Mouse (Mus musculus): ENCODE data around the gene Focad. TPM values are rescaled to one million over a fixed set of nuclear protein-coding genes. Genes with fewer than 3 reads are reported as not detected.

Focad gene
- polyA plus RNA-seq, 1 experiment, result 7.7 TPM

DNA sequence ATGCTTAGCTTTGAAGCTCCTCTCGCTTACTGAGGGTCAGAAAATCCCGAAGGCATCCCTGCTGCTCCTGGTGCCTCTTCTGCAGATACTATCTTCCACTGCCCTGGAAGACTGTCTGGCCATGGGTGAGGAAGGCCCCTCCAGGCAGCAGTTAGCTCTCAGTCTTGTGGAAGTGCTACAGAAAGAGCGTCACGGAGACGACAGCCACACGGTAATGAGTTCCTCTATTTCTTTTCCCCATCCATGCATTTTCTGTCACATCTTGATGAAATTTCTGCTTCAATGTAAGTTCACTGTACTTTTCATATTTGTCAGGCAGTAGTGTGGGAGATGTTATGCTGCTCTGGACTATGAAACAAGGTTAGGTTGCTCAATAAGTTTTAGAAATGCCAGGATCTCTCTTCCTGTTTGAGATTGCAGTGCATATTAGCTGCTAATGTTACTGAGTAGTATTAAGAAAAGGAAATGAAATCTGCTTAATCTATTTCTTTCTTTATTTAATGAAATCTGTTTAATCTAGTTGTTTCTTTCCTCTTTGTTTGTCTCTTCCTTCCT, 91.5 kb downstream of the Focad start:
- TF ChIP-seq POLR2A (IDR thresholded peaks at IDR 0.05; ENCODE audit: borderline replicate concordance, control insufficient read depth, low read depth, low read length) (no peak), CTCF (IDR thresholded peaks at IDR 0.05; ENCODE audit: control insufficient read depth, insufficient read depth, low read length) (no peak)
- Histone ChIP-seq H3K4me3 (replicated peaks; ENCODE audit: control insufficient read depth, low read depth, low read length) (no peak overlapping the region), H3K27ac (ENCODE audit: control insufficient read depth, insufficient read depth, low read depth, low read length, poor library complexity) (no peak overlapping the region), H3K4me1 (ENCODE audit: control insufficient read depth, insufficient read depth, low read length) (no peaks in the 10 kb centered on the region)
- 74% methylated on average over 6 of the region's 6 CpGs for WGBS

DNA sequence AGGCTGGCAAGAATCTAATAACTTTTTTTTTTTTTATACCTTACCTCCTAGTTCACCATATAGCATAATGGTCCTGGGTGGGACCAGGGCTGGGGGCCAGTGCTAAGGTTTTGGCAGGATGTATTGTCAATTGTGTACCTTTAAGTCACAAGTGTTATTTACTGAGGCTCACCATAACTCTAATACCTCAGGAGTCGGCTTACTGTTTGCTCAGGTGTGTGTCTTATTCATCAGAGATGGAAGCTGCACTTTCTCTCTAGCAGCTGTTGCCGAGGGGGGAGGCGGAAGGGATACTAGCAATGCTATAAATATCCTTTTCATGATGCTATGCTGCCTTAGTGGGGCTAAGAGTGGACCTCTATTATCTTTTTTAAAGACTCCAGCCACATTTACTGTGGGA, 93.2 kb downstream of the Focad start:
- Histone ChIP-seq H3K4me3 (replicated peaks; ENCODE audit: control insufficient read depth, low read depth, low read length) (no peak overlapping the region), H3K27ac (ENCODE audit: control insufficient read depth, insufficient read depth, low read depth, low read length, poor library complexity) (no peak overlapping the region), H3K4me1 (ENCODE audit: control insufficient read depth, insufficient read depth, low read length) (no peaks in the 10 kb centered on the region)
- TF ChIP-seq CTCF (IDR thresholded peaks at IDR 0.05; ENCODE audit: control insufficient read depth, insufficient read depth, low read length), result no peak
- no peak for TF ChIP-seq POLR2A (IDR thresholded peaks at IDR 0.05; ENCODE audit: borderline replicate concordance, control insufficient read depth, low read depth, low read length)
- 83% methylated on average over 3 of the region's 3 CpGs for WGBS

DNA sequence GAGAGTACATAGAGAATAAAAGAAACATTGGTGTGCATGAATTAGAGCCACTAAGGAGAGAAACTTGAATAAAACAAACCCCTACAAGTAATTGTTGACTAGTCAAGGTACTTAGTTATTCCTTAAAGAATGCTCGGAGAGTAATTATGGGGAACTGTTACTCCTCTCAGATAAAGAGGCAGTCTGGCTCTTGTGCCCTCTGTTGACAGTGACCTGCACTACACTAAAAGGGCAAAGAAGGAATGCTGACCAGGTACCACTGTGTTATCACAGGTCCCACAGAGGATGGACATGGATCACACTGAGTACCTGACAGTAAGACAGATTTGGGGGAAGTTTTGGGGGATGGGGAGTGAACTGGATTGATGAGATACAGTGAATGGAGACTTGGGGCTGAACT, 95.1 kb downstream of the Focad start:
- WGBS, result 74% methylated on average over 1 of the region's 1 CpGs
- H3K4me1 ChIP-seq (ENCODE audit: control insufficient read depth, insufficient read depth, low read length), result no peaks in the 10 kb centered on the region

DNA sequence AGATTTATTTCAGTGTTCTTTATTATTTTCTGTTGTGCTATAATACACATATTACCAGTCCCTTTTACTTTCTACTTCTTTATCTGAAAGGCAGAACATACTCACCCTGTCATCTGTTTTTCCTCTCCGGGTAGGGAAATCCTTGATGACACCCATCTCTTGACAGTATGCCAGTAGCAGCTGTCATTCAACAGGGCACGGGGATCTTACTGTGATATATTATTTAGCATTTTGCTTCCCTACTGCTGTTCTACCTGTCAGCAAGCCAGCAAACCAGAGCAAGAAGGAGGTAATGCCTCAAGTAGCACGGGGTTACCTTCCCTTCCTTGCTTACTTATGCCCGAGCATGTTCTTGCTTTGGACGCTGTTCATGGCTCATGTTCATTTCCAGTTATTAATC, 99.8 kb downstream of the Focad start:
- Histone ChIP-seq H3K27ac (ENCODE audit: control insufficient read depth, insufficient read depth, low read depth, low read length, poor library complexity) (no peak overlapping the region), H3K4me3 (replicated peaks; ENCODE audit: control insufficient read depth, low read depth, low read length) (no peak overlapping the region), H3K4me1 (ENCODE audit: control insufficient read depth, insufficient read depth, low read length) (no peaks in the 10 kb centered on the region)
- WGBS, result 79% methylated on average over 5 of the region's 5 CpGs
- no peak for TF ChIP-seq CTCF (IDR thresholded peaks at IDR 0.05; ENCODE audit: control insufficient read depth, insufficient read depth, low read length)
- TF ChIP-seq POLR2A (IDR thresholded peaks at IDR 0.05; ENCODE audit: borderline replicate concordance, control insufficient read depth, low read depth, low read length), result no peak

More for the DNA sequence above, 95.1 kb downstream of the Focad start:
- Histone ChIP-seq H3K4me3 (replicated peaks; ENCODE audit: control insufficient read depth, low read depth, low read length) (no peak overlapping the region), H3K27ac (ENCODE audit: control insufficient read depth, insufficient read depth, low read depth, low read length, poor library complexity) (no peak overlapping the region)
- TF ChIP-seq POLR2A (IDR thresholded peaks at IDR 0.05; ENCODE audit: borderline replicate concordance, control insufficient read depth, low read depth, low read length) (no peak), CTCF (IDR thresholded peaks at IDR 0.05; ENCODE audit: control insufficient read depth, insufficient read depth, low read length) (0 out of 2 replicates have a peak, but pooled peaks have one; percentile 3)

DNA sequence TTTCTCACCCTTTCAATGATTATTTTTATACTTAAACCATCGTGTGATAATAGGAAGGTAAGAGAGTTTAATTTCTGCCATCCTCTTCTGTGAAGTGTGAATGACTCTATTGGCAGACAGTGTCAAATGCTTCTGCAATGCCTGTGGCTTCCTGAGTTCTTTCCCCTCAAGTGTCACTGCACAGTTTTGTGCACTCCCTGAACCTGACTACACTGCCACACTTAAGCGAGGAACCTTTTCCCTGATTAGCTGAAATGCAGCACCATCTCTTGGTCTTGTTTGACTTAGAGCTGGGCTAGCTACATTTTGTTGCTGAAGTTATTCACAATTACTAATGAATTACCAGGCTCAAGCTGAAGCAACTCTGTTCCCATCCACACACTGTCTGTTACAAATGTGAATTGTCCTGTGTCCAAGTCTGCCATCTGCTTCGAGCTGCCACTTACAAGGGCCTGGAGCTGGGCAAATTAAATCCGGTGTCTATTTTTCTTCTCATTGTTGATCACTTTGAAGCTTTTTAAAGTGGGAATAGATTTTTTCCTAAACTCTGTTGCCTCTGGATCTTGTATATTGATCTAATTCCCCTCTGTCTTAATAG, 101.6 kb downstream of the Focad start:
- H3K27ac ChIP-seq (ENCODE audit: control insufficient read depth, insufficient read depth, low read depth, low read length, poor library complexity), result no peak overlapping the region
- no peaks in the 10 kb centered on the region for H3K4me1 ChIP-seq (ENCODE audit: control insufficient read depth, insufficient read depth, low read length)
- no peak overlapping the region for H3K4me3 ChIP-seq (replicated peaks; ENCODE audit: control insufficient read depth, low read depth, low read length)
- WGBS, result 79% methylated on average over 4 of the region's 4 CpGs
- no peak for TF ChIP-seq POLR2A (IDR thresholded peaks at IDR 0.05; ENCODE audit: borderline replicate concordance, control insufficient read depth, low read depth, low read length)

DNA sequence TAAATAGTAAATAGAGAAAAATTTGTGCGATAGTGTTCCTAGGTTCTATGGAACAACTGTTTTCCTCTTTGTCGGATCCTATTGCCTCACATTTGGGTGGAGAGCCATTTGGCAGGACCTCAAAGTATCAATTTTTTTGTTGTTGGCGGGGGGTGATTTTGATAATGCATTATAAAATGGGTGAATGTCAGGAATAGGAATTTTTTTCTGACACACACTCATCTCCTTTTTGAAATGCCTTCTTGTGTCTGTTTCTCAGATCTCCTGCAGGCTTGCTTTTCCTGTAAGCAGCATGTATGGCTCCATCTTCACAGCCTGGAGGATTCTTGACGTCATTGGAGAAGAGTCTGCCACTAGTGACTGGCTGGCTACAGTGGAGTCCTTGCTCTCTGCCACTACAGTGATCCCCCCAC, 102.1 kb downstream of the Focad start:
- Histone ChIP-seq H3K4me1 (ENCODE audit: control insufficient read depth, insufficient read depth, low read length) (no peaks in the 10 kb centered on the region), H3K4me3 (replicated peaks; ENCODE audit: control insufficient read depth, low read depth, low read length) (no peak overlapping the region), H3K27ac (ENCODE audit: control insufficient read depth, insufficient read depth, low read depth, low read length, poor library complexity) (no peak overlapping the region)
- TF ChIP-seq CTCF (IDR thresholded peaks at IDR 0.05; ENCODE audit: control insufficient read depth, insufficient read depth, low read length) (no peak), POLR2A (IDR thresholded peaks at IDR 0.05; ENCODE audit: borderline replicate concordance, control insufficient read depth, low read depth, low read length) (no peak)
- WGBS, result 84% methylated on average over 4 of the region's 4 CpGs

DNA sequence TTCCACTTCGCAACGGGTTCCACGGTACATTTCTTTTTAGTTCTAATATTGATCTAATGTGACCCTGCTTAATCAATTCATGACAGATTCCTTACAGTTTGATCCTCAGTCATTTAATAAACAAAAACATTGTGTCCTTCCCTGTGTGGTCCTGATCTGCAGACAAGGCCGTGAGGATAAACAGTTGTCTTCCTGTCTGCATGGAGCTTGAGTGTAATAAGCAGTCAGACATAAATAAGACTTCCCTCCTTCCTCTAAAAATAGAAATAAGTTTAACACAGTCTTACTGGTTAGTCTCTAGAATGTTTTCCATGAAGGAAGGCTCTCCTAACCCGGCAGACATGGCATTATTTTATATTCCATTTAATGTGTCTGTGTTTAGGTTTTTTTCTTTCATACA, 102.8 kb downstream of the Focad start:
- WGBS, result 84% methylated on average over 5 of the region's 5 CpGs
- Histone ChIP-seq H3K4me1 (ENCODE audit: control insufficient read depth, insufficient read depth, low read length) (no peaks in the 10 kb centered on the region), H3K27ac (ENCODE audit: control insufficient read depth, insufficient read depth, low read depth, low read length, poor library complexity) (no peak overlapping the region), H3K4me3 (replicated peaks; ENCODE audit: control insufficient read depth, low read depth, low read length) (no peak overlapping the region)
- TF ChIP-seq CTCF (IDR thresholded peaks at IDR 0.05; ENCODE audit: control insufficient read depth, insufficient read depth, low read length) (no peak), POLR2A (IDR thresholded peaks at IDR 0.05; ENCODE audit: borderline replicate concordance, control insufficient read depth, low read depth, low read length) (no peak)

DNA sequence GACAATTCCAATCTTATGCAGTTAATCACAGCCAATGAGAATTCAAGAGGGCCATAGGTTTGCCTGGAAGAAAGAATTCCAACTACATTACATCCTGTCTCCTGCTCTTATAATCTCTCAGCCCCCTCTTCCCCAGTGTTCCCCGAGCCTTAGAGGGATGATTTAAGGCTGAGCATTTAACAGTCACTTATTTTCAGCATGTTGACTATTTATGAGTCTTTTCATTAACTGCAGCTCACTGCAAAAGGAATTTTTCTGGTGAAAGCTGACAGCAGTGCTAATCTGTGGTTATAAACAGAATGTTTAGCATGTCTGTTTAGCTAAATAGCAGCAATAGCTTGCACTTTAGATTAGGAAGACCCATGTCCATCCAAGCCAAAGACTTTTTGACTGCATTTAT, 104.8 kb downstream of the Focad start:
- WGBS, result 79% methylated on average over 1 of the region's 1 CpGs
- Histone ChIP-seq H3K4me3 (replicated peaks; ENCODE audit: control insufficient read depth, low read depth, low read length) (no peak overlapping the region), H3K27ac (ENCODE audit: control insufficient read depth, insufficient read depth, low read depth, low read length, poor library complexity) (no peak overlapping the region), H3K4me1 (ENCODE audit: control insufficient read depth, insufficient read depth, low read length) (no peaks in the 10 kb centered on the region)
- TF ChIP-seq POLR2A (IDR thresholded peaks at IDR 0.05; ENCODE audit: borderline replicate concordance, control insufficient read depth, low read depth, low read length), result no peak

DNA sequence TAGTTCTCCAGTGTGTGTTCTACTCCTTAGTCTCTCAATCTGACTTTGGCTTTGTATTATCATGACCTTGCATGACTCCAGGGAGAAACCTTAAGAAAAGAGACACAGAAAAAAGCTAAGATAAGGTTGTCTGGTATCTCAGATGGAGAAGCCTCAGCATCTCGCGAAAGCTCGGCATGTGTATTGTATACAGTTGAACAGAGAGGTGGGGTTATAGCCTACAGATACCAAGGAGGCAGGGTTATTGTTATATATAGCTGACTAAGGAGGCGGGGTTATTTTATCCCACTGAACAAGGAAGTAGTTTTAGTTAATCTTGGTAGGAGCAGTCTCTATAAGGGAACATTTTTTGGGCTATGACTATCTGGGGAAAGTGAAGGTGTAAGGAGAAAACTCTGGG, 106.6 kb downstream of the Focad start:
- Histone ChIP-seq H3K27ac (ENCODE audit: control insufficient read depth, insufficient read depth, low read depth, low read length, poor library complexity) (no peak overlapping the region), H3K4me3 (replicated peaks; ENCODE audit: control insufficient read depth, low read depth, low read length) (no peak overlapping the region), H3K4me1 (ENCODE audit: control insufficient read depth, insufficient read depth, low read length) (no peaks in the 10 kb centered on the region)
- 64% methylated on average over 4 of the region's 4 CpGs for WGBS
- TF ChIP-seq POLR2A (IDR thresholded peaks at IDR 0.05; ENCODE audit: borderline replicate concordance, control insufficient read depth, low read depth, low read length) (no peak), CTCF (IDR thresholded peaks at IDR 0.05; ENCODE audit: control insufficient read depth, insufficient read depth, low read length) (no peak)
